Mouse (Mus musculus): ENCODE measurements at regions not wholly inside any gene's neighbourhood (a gene's known extent, or its start where the extent isn't known, plus 50 kb on each side); places are given as distances from the start of the nearest gene placed in this dataset.

DNA sequence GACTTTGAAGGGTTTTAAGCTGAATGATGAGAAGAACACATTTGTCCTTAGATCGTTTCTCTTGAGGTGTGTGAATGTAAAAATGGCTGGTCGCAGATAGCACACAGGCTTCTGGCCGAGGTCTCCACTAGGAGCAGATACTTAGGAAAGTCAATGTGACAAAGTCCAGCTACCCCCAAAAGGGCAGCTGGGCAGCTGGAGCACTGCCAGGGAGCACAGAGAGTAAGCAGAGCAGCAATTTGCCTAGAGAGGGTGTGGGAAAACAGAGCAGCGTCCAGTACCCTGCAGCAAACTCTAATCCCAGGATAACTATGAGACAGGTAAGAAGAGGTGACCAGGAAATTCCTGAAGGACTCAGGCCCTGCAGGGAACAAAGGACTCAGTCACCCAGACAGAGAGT lies 79.4 kb downstream of the S1pr1 start:
- no peaks in the 10 kb centered on the region for H3K4me1 ChIP-seq (ENCODE audit: control insufficient read depth, insufficient read depth, low read length)
- H3K9me3 ChIP-seq (replicated peaks; ENCODE audit: control insufficient read depth, low read length), result no peaks in the 10 kb centered on the region
- ATAC-seq (replicated peaks; ENCODE audit: insufficient number of reproducible peaks, low FRiP score, low TSS enrichment, low read depth), result no peak
- H3K27ac ChIP-seq (replicated peaks; ENCODE audit: low read depth, low read length), result no peak overlapping the region
- no peak overlapping the region for H3K4me3 ChIP-seq (ENCODE audit: low read depth, low read length)
- no peak overlapping the region for H3K9ac ChIP-seq (replicated peaks; ENCODE audit: low read length)
- WGBS, result 86% methylated on average over 4 of the region's 4 CpGs
- no peak overlapping the region for H3K4me2 ChIP-seq (ENCODE audit: low read depth, low read length)
- no peaks in the 10 kb centered on the region for H3K27me3 ChIP-seq (ENCODE audit: control insufficient read depth, insufficient read depth, low read length)
- H3K36me3 ChIP-seq (replicated peaks; ENCODE audit: control insufficient read depth, insufficient read depth, low read depth, low read length), result no peaks in the 10 kb centered on the region
- no peak for DNase-seq (ENCODE audit: low spot score)

- no peaks in the 10 kb centered on the region for H3K9me3 ChIP-seq (replicated peaks; ENCODE audit: control insufficient read depth, low read length)
- no peak overlapping the region for H3K27ac ChIP-seq (replicated peaks; ENCODE audit: low read depth, low read length)
- H3K4me1 ChIP-seq (ENCODE audit: control insufficient read depth, insufficient read depth, low read length), result no peaks in the 10 kb centered on the region
- ATAC-seq (replicated peaks; ENCODE audit: insufficient number of reproducible peaks, low FRiP score, low TSS enrichment, low read depth), result no peak
- 83% methylated on average over 5 of the region's 5 CpGs for WGBS
- DNase-seq (ENCODE audit: low spot score), result no peak
- H3K9ac ChIP-seq (replicated peaks; ENCODE audit: low read length), result no peak overlapping the region
- H3K27me3 ChIP-seq (ENCODE audit: control insufficient read depth, insufficient read depth, low read length), result no peaks in the 10 kb centered on the region
- H3K4me3 ChIP-seq (ENCODE audit: low read depth, low read length), result no peak overlapping the region
- H3K4me2 ChIP-seq (ENCODE audit: low read depth, low read length), result no peak overlapping the region
- H3K36me3 ChIP-seq (replicated peaks; ENCODE audit: control insufficient read depth, insufficient read depth, low read depth, low read length), result no peaks in the 10 kb centered on the region
These were observed 79.8 kb downstream of the S1pr1 start for GRCm38 (mm10) chr3:115635081-115635480.

DNA sequence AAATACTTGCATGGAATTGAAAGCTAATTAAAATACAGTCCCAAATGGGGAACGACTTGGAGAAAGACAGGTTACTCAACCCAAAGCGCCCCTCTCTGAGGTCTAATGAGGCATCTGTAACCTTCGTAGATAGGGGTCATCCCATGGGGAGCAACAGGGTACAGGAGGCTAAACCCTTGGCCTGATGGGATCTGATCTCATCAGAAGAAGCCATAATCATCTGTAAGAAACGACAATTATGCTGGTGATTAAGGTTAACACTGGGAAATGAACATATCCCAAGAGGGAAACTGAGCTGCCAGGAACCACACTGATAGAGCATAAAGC lies 82.5 kb downstream of the S1pr1 start:
- Histone ChIP-seq H3K4me3 (ENCODE audit: low read depth, low read length) (no peak overlapping the region), H3K4me2 (ENCODE audit: low read depth, low read length) (no peak overlapping the region), H3K27me3 (ENCODE audit: control insufficient read depth, insufficient read depth, low read length) (no peaks in the 10 kb centered on the region), H3K4me1 (ENCODE audit: control insufficient read depth, insufficient read depth, low read length) (no peaks in the 10 kb centered on the region), H3K36me3 (replicated peaks; ENCODE audit: control insufficient read depth, insufficient read depth, low read depth, low read length) (no peaks in the 10 kb centered on the region), H3K9me3 (replicated peaks; ENCODE audit: control insufficient read depth, low read length) (no peaks in the 10 kb centered on the region), H3K9ac (replicated peaks; ENCODE audit: low read length) (no peak overlapping the region), H3K27ac (replicated peaks; ENCODE audit: low read depth, low read length) (no peak overlapping the region)
- 58% methylated on average over 4 of the region's 4 CpGs for WGBS
- DNase-seq (ENCODE audit: low spot score), result no peak
- ATAC-seq (replicated peaks; ENCODE audit: insufficient number of reproducible peaks, low FRiP score, low TSS enrichment, low read depth), result no peak

- no peak overlapping the region for H3K4me2 ChIP-seq (ENCODE audit: low read depth, low read length)
These were observed 83.1 kb downstream of the S1pr1 start for GRCm38 (mm10) chr3:115631573-115632416.

DNA sequence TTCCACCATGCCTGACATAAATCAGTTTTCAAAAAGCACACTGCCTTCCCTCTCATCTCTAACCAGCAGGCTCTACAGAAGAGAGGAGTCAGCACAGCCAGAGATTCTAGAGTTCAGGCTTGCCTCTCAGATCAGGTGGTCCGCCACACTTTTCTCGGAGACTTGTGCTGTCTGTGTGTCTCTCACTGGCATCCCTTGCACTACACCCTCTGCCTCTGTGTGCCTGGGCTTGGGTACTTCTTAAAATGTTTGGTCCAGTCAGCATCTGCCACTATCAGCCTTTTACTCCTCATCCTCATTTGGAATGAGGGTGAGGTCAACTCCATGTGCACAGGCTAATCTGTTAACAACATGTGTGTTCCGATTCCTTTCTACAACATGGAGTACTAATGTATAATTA lies 92.0 kb downstream of the S1pr1 start:
- Histone ChIP-seq H3K27me3 (ENCODE audit: control insufficient read depth, insufficient read depth, low read length) (no peaks in the 10 kb centered on the region), H3K9me3 (replicated peaks; ENCODE audit: control insufficient read depth, low read length) (no peaks in the 10 kb centered on the region), H3K9ac (replicated peaks; ENCODE audit: low read length) (no peak overlapping the region), H3K4me1 (ENCODE audit: control insufficient read depth, insufficient read depth, low read length) (no peaks in the 10 kb centered on the region), H3K4me2 (ENCODE audit: low read depth, low read length) (no peak overlapping the region), H3K27ac (replicated peaks; ENCODE audit: low read depth, low read length) (no peak overlapping the region), H3K4me3 (ENCODE audit: low read depth, low read length) (no peak overlapping the region), H3K36me3 (replicated peaks; ENCODE audit: control insufficient read depth, insufficient read depth, low read depth, low read length) (no peaks in the 10 kb centered on the region)
- 91% methylated on average over 3 of the region's 3 CpGs for WGBS
- no peak for ATAC-seq (replicated peaks; ENCODE audit: insufficient number of reproducible peaks, low FRiP score, low TSS enrichment, low read depth)
- DNase-seq (ENCODE audit: low spot score), result no peak

More at GRCm38 (mm10) chr3:115631573-115632416, 83.1 kb downstream of the S1pr1 start:
- Histone ChIP-seq H3K9me3 (replicated peaks; ENCODE audit: control insufficient read depth, low read length) (no peaks in the 10 kb centered on the region), H3K4me1 (ENCODE audit: control insufficient read depth, insufficient read depth, low read length) (no peaks in the 10 kb centered on the region), H3K27ac (replicated peaks; ENCODE audit: low read depth, low read length) (no peak overlapping the region), H3K4me3 (ENCODE audit: low read depth, low read length) (no peak overlapping the region), H3K36me3 (replicated peaks; ENCODE audit: control insufficient read depth, insufficient read depth, low read depth, low read length) (no peaks in the 10 kb centered on the region), H3K27me3 (ENCODE audit: control insufficient read depth, insufficient read depth, low read length) (no peaks in the 10 kb centered on the region), H3K9ac (replicated peaks; ENCODE audit: low read length) (no peak overlapping the region)
- WGBS, result 79% methylated on average over 17 of the region's 17 CpGs
- no peak for DNase-seq (ENCODE audit: low spot score)
- 0 out of 2 replicates have a peak, but pooled peaks have one; percentile 54 for ATAC-seq (replicated peaks; ENCODE audit: insufficient number of reproducible peaks, low FRiP score, low TSS enrichment, low read depth)

- no peak for ATAC-seq (replicated peaks; ENCODE audit: insufficient number of reproducible peaks, low FRiP score, low TSS enrichment, low read depth)
- 82% methylated on average over 2 of the region's 2 CpGs for WGBS
- DNase-seq (ENCODE audit: low spot score), result no peak
- Histone ChIP-seq H3K4me3 (ENCODE audit: low read depth, low read length) (no peak overlapping the region), H3K4me1 (ENCODE audit: control insufficient read depth, insufficient read depth, low read length) (no peaks in the 10 kb centered on the region), H3K4me2 (ENCODE audit: low read depth, low read length) (no peak overlapping the region), H3K27ac (replicated peaks; ENCODE audit: low read depth, low read length) (no peak overlapping the region), H3K36me3 (replicated peaks; ENCODE audit: control insufficient read depth, insufficient read depth, low read depth, low read length) (no peaks in the 10 kb centered on the region), H3K27me3 (ENCODE audit: control insufficient read depth, insufficient read depth, low read length) (no peaks in the 10 kb centered on the region), H3K9ac (replicated peaks; ENCODE audit: low read length) (no peak overlapping the region), H3K9me3 (replicated peaks; ENCODE audit: control insufficient read depth, low read length) (no peaks in the 10 kb centered on the region)
These were observed 92.6 kb downstream of the S1pr1 start for GRCm38 (mm10) chr3:115622300-115622699.

GRCm38 (mm10) chr3:115619970-115620369 lies 94.9 kb downstream of the S1pr1 start:
- no peak overlapping the region for H3K9ac ChIP-seq (replicated peaks; ENCODE audit: low read length)
- no peaks in the 10 kb centered on the region for H3K4me1 ChIP-seq (ENCODE audit: control insufficient read depth, insufficient read depth, low read length)
- no peaks in the 10 kb centered on the region for H3K9me3 ChIP-seq (replicated peaks; ENCODE audit: control insufficient read depth, low read length)
- H3K36me3 ChIP-seq (replicated peaks; ENCODE audit: control insufficient read depth, insufficient read depth, low read depth, low read length), result no peaks in the 10 kb centered on the region
- ATAC-seq (replicated peaks; ENCODE audit: insufficient number of reproducible peaks, low FRiP score, low TSS enrichment, low read depth) (no peak), DNase-seq (ENCODE audit: low spot score) (no peak)
- no peaks in the 10 kb centered on the region for H3K27me3 ChIP-seq (ENCODE audit: control insufficient read depth, insufficient read depth, low read length)
- H3K4me2 ChIP-seq (ENCODE audit: low read depth, low read length), result no peak overlapping the region
- no peak overlapping the region for H3K27ac ChIP-seq (replicated peaks; ENCODE audit: low read depth, low read length)
- H3K4me3 ChIP-seq (ENCODE audit: low read depth, low read length), result no peak overlapping the region
- WGBS, result 86% methylated on average over 3 of the region's 3 CpGs

- whole genome bisulfite sequencing, result 25% methylated on average over 7 of the region's 7 CpGs
These were observed 98.8 kb downstream of the S1pr1 start for GRCm38 (mm10) chr3:115615994-115616598.

More at GRCm38 (mm10) chr3:115615994-115616598, 98.8 kb downstream of the S1pr1 start:
- Histone ChIP-seq H3K27me3 (ENCODE audit: control insufficient read depth, insufficient read depth, low read length) (no peaks in the 10 kb centered on the region), H3K4me1 (ENCODE audit: control insufficient read depth, insufficient read depth, low read length) (no peaks in the 10 kb centered on the region), H3K4me2 (ENCODE audit: low read depth, low read length) (no peak overlapping the region), H3K27ac (replicated peaks; ENCODE audit: low read depth, low read length) (no peak overlapping the region), H3K36me3 (replicated peaks; ENCODE audit: control insufficient read depth, insufficient read depth, low read depth, low read length) (no peaks in the 10 kb centered on the region), H3K9ac (replicated peaks; ENCODE audit: low read length) (no peak overlapping the region), H3K9me3 (replicated peaks; ENCODE audit: control insufficient read depth, low read length) (no peaks in the 10 kb centered on the region), H3K4me3 (ENCODE audit: low read depth, low read length) (no peak overlapping the region)
- DNase-seq (ENCODE audit: low spot score), result peak; percentile 48
- ATAC-seq (replicated peaks; ENCODE audit: insufficient number of reproducible peaks, low FRiP score, low TSS enrichment, low read depth), result no peak; the same call in 1 of the 2 replicates
